Mouse (Mus musculus) erythroblast, embryonic 14.5 days (primary cell): Measurements from ENCODE around the gene Psmc5. TPM values are rescaled to one million over a fixed set of nuclear protein-coding genes. Genes with fewer than 3 reads are reported as not detected.

ENCODE experiments used
- H3K27me3 ChIP-seq: 2 replicates; pipeline ENCODE4 v1.6.1; 2012; ENCODE audit warnings: inconsistent platforms; ENCODE audit not compliant: control insufficient read depth
- H3K36me3 ChIP-seq: 2 replicates; pipeline ENCODE4 v1.6.1; 2012; ENCODE audit warnings: mild to moderate bottlenecking, inconsistent platforms; ENCODE audit not compliant: control insufficient read depth
- H3K4me1 ChIP-seq: 2 replicates; pipeline ENCODE4 v1.6.1; 2012; ENCODE audit warnings: inconsistent platforms; ENCODE audit not compliant: control insufficient read depth
- H3K4me3 ChIP-seq: replicated peaks from 2 replicates; pipeline ENCODE3; 2012; ENCODE audit warnings: moderate library complexity, mild to moderate bottlenecking, inconsistent platforms
- H3K9me3 ChIP-seq: 2 replicates; pipeline ENCODE4 v1.6.1; 2012; ENCODE audit warnings: low read length, inconsistent platforms, mixed read lengths; ENCODE audit not compliant: control insufficient read depth
- GATA1 ChIP-seq: IDR thresholded peaks from 2 replicates; pipeline ENCODE4 v1.6.1; 2012; ENCODE audit warnings: low read length, inconsistent platforms, mixed read lengths
- TAL1 ChIP-seq: IDR thresholded peaks from 3 replicates; pipeline ENCODE4 v1.6.1; 2012; ENCODE audit warnings: low read length, inconsistent platforms, mixed read lengths
- polyA plus RNA-seq: library from polyadenylated mRNA; stranded (reverse); fragments of >175 nt; gene quantifications from 2 replicates; pipeline ENCODE4 v1.2.3, GENCODE M21; 2012

The Psmc5 gene
- polyA plus RNA-seq, 1 experiment, result 3.8 TPM

GRCm38 (mm10) chr11:106246834-106247233 lies 9.1 kb upstream of the Psmc5 start:
- Histone ChIP-seq H3K36me3 (peaks cover 99% of the 10 kb centered on the region), H3K9me3 (peaks cover 5% of the 10 kb centered on the region; the same call in 1 of the 2 replicates), H3K4me3 (no peak overlapping the region), H3K4me1 (no peaks in the 10 kb centered on the region), H3K27me3 (no peaks in the 10 kb centered on the region)
- TF ChIP-seq GATA1 (no peak), TAL1 (no peak)

DNA sequence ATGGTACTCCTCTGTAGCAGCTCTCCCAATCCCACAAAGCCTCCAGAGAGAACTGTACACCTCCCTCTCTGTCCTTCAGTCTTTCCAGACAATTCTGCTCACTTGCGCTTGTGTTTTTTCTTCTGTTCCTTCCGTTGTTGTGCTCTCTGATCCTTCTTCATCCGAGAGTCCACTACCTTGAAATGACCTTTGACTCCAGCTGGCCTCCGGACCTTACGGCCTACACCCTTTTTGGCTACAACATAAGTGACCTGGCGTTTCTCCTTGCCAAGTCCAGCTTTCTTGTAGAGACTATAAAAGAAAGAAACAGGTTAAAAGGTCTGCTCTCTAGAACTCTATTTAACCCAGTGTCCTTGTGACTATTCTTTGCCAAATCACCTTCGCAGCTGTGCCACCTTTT lies 6.6 kb upstream of the Psmc5 start:
- peaks cover 99% of the 10 kb centered on the region for H3K36me3 ChIP-seq
- H3K4me1 ChIP-seq, result peaks cover 8% of the 10 kb centered on the region
- H3K4me3 ChIP-seq, result no peak overlapping the region
- no peak for TF ChIP-seq GATA1
- no peak for TF ChIP-seq TAL1
- no peaks in the 10 kb centered on the region for H3K27me3 ChIP-seq
- peaks cover 5% of the 10 kb centered on the region; the same call in 1 of the 2 replicates for H3K9me3 ChIP-seq

DNA sequence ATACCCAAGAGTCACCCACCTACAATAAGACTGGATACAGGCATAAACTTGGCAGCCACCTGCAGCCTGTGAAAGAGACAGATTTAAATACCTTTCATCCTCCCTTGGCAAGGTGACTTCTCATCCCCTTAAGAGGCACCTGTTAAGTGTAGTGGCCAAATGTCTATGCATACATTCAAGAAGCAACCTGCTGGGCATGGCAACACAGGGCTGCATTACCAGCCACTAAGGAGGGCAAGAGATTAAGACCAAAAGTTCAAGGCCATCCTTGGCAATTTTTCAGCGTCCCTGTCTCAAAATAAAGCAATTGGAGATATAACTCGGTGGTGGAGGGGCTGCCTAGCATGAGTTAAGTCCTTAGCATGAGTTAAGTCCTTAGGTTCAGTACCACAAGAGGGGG lies 1.2 kb upstream of the Psmc5 start:
- Histone ChIP-seq H3K36me3 (peaks cover 76% of the 10 kb centered on the region), H3K9me3 (no peaks in the 10 kb centered on the region), H3K4me3 (peak overlapping the region; percentile 94), H3K27me3 (no peaks in the 10 kb centered on the region), H3K4me1 (peaks cover 39% of the 10 kb centered on the region)
- no peak for TF ChIP-seq TAL1
- no peak for TF ChIP-seq GATA1

GRCm38 (mm10) chr11:106255174-106255573 lies 780 bp upstream of the Psmc5 start:
- Histone ChIP-seq H3K4me1 (peaks cover 39% of the 10 kb centered on the region), H3K9me3 (no peaks in the 10 kb centered on the region), H3K4me3 (peak overlapping the region; percentile 94), H3K27me3 (no peaks in the 10 kb centered on the region), H3K36me3 (peaks cover 76% of the 10 kb centered on the region)
- no peak for TF ChIP-seq GATA1
- no peak for TF ChIP-seq TAL1

- peaks cover 74% of the 10 kb centered on the region for H3K36me3 ChIP-seq
- no peaks in the 10 kb centered on the region for H3K9me3 ChIP-seq
- peaks cover 39% of the 10 kb centered on the region for H3K4me1 ChIP-seq
- H3K4me3 ChIP-seq, result peak overlapping the region; percentile 94
- TF ChIP-seq TAL1 (no peak), GATA1 (no peak)
- H3K27me3 ChIP-seq, result no peaks in the 10 kb centered on the region
Observed at GRCm38 (mm10) chr11:106256775-106257174, 821 bp downstream of the Psmc5 start.

DNA sequence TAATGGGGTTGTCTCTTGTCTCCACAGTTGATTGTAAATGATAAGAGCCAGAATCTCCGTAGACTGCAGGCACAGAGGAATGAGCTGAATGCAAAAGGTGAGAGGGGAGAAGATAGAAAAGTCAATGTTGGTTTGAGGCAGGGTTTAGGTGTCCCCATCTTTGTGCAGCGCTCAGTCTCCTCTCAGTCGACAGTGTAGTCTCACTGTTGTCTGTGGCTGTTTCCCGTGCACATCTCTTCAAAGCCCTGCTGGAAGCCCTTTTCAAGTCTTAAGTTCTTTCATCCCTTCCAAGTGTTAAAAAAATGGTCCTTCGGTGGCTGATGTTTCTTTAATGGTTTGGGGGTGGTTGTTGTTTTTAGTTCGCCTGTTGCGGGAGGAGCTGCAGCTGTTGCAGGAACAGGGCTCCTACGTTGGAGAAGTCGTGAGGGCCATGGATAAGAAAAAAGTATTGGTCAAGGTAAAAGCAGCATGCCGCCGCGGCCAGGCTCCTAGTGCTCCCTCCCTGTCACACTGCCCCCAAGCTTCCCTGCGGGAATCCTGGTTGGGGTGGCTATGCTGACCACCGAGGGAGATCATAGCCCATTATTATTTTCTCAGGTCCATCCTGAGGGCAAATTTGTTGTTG lies 5.0 kb downstream of the Psmc5 start:
- Histone ChIP-seq H3K9me3 (no peaks in the 10 kb centered on the region), H3K4me3 (no peak overlapping the region), H3K36me3 (peaks cover 86% of the 10 kb centered on the region), H3K4me1 (peaks cover 18% of the 10 kb centered on the region), H3K27me3 (no peaks in the 10 kb centered on the region)
- TF ChIP-seq GATA1 (no peak), TAL1 (no peak)

DNA sequence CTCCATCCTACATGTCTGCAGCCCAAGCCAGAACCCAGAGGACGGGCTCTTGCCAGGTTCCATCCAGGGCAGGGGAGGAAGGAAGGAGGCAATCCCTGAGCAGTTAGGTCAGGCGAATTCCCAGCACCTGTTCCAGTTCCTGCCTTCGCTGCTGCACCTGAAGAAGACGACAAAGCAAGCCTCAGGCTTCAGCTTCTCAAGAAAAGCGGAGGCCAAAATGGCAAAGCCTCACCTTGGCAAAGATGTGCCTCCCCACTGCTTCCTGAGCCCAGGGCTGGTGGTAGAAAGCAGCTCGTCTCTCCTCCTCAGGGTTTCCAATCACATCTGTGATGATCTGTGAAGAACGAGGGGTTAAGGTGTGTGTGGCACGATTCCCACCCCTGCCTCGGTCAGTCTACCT lies 8.0 kb downstream of the Psmc5 start:
- Histone ChIP-seq H3K36me3 (peaks cover 96% of the 10 kb centered on the region), H3K4me3 (no peak overlapping the region), H3K27me3 (no peaks in the 10 kb centered on the region), H3K4me1 (peaks cover 16% of the 10 kb centered on the region), H3K9me3 (no peaks in the 10 kb centered on the region)
- TF ChIP-seq TAL1, result no peak
- no peak for TF ChIP-seq GATA1

DNA sequence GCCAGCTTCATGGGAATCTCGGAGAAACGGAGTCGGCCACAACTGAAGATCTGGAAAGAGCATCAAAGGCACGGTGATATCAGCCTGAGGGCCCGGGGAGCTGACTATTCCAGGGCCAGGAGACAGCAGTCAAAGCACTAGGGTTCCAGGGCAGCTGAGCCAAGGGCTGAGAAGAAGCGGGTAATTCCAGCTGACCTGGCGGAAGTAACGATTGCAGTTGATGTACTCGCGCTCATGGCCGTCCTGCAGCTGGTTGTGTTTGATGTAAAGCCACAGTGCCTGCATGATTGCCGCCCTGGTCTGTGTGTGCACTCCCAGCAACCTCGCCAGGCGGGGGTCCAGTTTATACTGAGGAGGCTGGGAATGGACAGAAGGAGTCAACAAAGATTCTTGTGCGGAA lies 9.0 kb downstream of the Psmc5 start:
- no peak for TF ChIP-seq TAL1
- TF ChIP-seq GATA1, result no peak
- Histone ChIP-seq H3K9me3 (no peaks in the 10 kb centered on the region), H3K27me3 (no peaks in the 10 kb centered on the region), H3K4me3 (no peak overlapping the region), H3K36me3 (peaks cover 94% of the 10 kb centered on the region), H3K4me1 (peaks cover 23% of the 10 kb centered on the region)

DNA sequence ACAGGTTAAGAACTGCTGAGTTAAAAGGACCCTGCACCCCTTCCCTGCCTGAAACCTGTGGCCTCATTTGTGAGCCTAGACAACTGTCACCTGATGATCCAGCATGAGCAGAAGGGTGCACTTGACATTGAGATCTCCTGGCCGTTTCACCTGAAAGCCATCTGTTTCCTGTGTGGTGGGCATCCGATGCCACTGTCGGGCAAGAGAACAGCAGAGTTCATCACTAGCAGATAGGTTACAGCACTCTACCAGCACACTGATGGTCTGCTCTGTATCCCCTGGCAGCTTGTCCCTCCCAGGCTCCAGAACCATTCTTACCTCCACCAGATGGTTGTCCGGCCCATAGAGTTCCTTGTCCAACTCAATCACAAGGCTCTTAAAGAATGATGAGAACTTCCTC lies 9.6 kb downstream of the Psmc5 start:
- TF ChIP-seq GATA1 (no peak), TAL1 (no peak)
- peaks cover 95% of the 10 kb centered on the region for H3K36me3 ChIP-seq
- H3K4me3 ChIP-seq, result no peak overlapping the region

DNA sequence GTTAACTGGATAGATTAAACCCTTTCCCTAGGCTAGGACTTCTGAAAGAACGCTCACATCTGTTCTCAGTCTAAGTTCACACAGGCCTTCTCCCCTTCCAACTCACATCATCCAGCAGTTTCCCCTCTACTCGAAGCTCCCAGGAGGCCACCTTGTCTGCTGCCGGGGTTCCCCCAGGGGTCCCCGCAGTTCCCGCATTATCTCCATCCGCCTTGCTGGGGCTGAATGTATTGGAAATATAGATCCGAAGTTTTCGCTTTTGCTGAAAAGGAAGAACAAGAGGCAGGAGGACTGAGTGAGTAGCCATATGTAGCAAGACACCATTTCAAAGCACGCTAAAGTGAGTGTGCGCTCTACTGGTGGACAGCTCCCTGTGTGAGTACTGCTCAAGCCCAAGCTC lies 10.5 kb downstream of the Psmc5 start:
- TF ChIP-seq GATA1 (no peak), TAL1 (no peak)
- Histone ChIP-seq H3K4me1 (peaks cover 36% of the 10 kb centered on the region), H3K4me3 (no peak overlapping the region), H3K9me3 (no peaks in the 10 kb centered on the region), H3K27me3 (no peaks in the 10 kb centered on the region), H3K36me3 (peaks cover 92% of the 10 kb centered on the region)

More for the DNA sequence above, 9.6 kb downstream of the Psmc5 start:
- Histone ChIP-seq H3K9me3 (no peaks in the 10 kb centered on the region), H3K4me1 (peaks cover 28% of the 10 kb centered on the region), H3K27me3 (no peaks in the 10 kb centered on the region)
